Comparison of ENCODE assay signal across 9 mouse cellular contexts in genomic region chr4:129032133-129032962, GRCm38 (mm10). TPM values are rescaled to one million over a fixed set of nuclear protein-coding genes. Genes with fewer than 3 reads are reported as not detected.
DNase-seq lines count a peak whose midpoint lies in the region; ATAC-seq lines count a peak whose summit lies in the region.
"Had no signal": no experiment of that assay in that cellular context is flagged by ENCODE, and none has a peak within 500 bp of the region (broad histone marks: within the 10 kb centered on the region; RNA-seq: fewer than 3 reads in every experiment).

No protein-coding gene starts in this region.

- H3K36me3 ChIP-seq in heart, embryonic 14.5 days (ENCODE audit: control insufficient read depth, insufficient read depth, low read length), result no peaks in the 10 kb centered on the region
- no peaks in the 10 kb centered on the region for H3K36me3 ChIP-seq in limb, embryonic 13.5 days
- H3K36me3 ChIP-seq: midbrain, embryonic 12.5 days had no signal

- DNase-seq in heart, postnatal 25 days (ENCODE audit: low spot score), result no peak
- DNase-seq in CD8-positive naive resting alpha-beta T cell, adult 2 months (ENCODE audit: low read depth in 2 of 2, low spot score in 2 of 2), result peak; percentile 47 to 60
- DNase-seq in spleen, adult 18-20 months, result peak; percentile 54 to 60
- DNase-seq in cerebellum, postnatal 10 days, result no peak
- DNase-seq in left cerebral cortex, postnatal 4 days, result no peak
- DNase-seq in gastrocnemius, postnatal 4 days (ENCODE audit: low spot score in 2 of 2), result no peak

- peak overlapping the region; percentile 28; the same call in 1 of the 2 replicates for H3K9ac ChIP-seq in heart, embryonic 14.5 days (ENCODE audit: low read length)
- no peak overlapping the region for H3K9ac ChIP-seq in limb, embryonic 13.5 days
- H3K9ac ChIP-seq: midbrain, embryonic 12.5 days had no signal

- peak overlapping the region; percentile 52 for H3K4me2 ChIP-seq in heart, embryonic 14.5 days (ENCODE audit: low read length)
- peak overlapping the region; percentile 52 for H3K4me2 ChIP-seq in limb, embryonic 13.5 days (replicated peaks)
- H3K4me2 ChIP-seq: midbrain, embryonic 12.5 days had no signal

- no peaks in the 10 kb centered on the region for H3K9me3 ChIP-seq in heart, embryonic 14.5 days (ENCODE audit: control insufficient read depth, low read length)
- no peaks in the 10 kb centered on the region for H3K9me3 ChIP-seq in limb, embryonic 13.5 days
- H3K9me3 ChIP-seq: midbrain, embryonic 12.5 days had no signal

- H3K4me1 ChIP-seq in heart, embryonic 14.5 days (ENCODE audit: control insufficient read depth in 2 of 2, insufficient read depth in 2 of 2, low read length in 2 of 2), result peaks cover 24 to 25% of the 10 kb centered on the region in 2 experiments
- H3K4me1 ChIP-seq in limb, embryonic 13.5 days, result peaks cover 38% of the 10 kb centered on the region
- H3K4me1 ChIP-seq: midbrain, embryonic 12.5 days had no signal

- H3K27ac ChIP-seq in heart, embryonic 14.5 days (replicated peaks in 1 of 2; ENCODE audit: control insufficient read depth in 1 of 2, insufficient read depth in 1 of 2, low read depth in 2 of 2, low read length in 2 of 2), result peak overlapping the region; percentile 83 to 91
- H3K27ac ChIP-seq in limb, embryonic 13.5 days, result peak overlapping the region; percentile 87
- H3K27ac ChIP-seq: midbrain, embryonic 12.5 days had no signal

- intact Hi-C loops in heart, postnatal 25 days (cut with DNase I), result no loop called here
- intact Hi-C loops in left cerebral cortex, postnatal 4 days (cut with DNase I), result no loop called here

- 72% methylated on average over 11 of the region's 11 CpGs for WGBS in heart, embryonic 14.5 days
- WGBS in limb, embryonic 13.5 days, result 66% methylated on average over 11 of the region's 11 CpGs

- H3K27me3 ChIP-seq in heart, embryonic 14.5 days (ENCODE audit: control insufficient read depth, insufficient read depth, low read length), result no peaks in the 10 kb centered on the region
- H3K27me3 ChIP-seq in limb, embryonic 13.5 days, result no peaks in the 10 kb centered on the region

- no peak overlapping the region for H3K4me3 ChIP-seq in heart, embryonic 14.5 days (ENCODE audit: control insufficient read depth in 1 of 2, insufficient read depth in 1 of 2, low read depth in 1 of 2, low read length in 2 of 2)
- H3K4me3 ChIP-seq in limb, embryonic 13.5 days, result no peak overlapping the region
- H3K4me3 ChIP-seq: midbrain, embryonic 12.5 days had no signal

- ATAC-seq in heart, embryonic 14.5 days (ENCODE audit: insufficient number of reproducible peaks, insufficient read depth, low FRiP score, low read depth), result no peak
- ATAC-seq in limb, embryonic 13.5 days (ENCODE audit: low FRiP score, low read depth), result no peak

RNA-seq across cellular contexts. Expression of gene Rnf19b, which starts 25.7 kb away (rescaled TPM):
- 8.2 and 9.0 TPM in 2 replicates for polyA plus RNA-seq in heart, embryonic 14.5 days (2014; fragmentation: Nextera tagmentation; extraction: Ambion mirVana)
- total RNA-seq in heart, postnatal 25 days (2021), result 10 to 100 TPM; 21.8 to 21.9 TPM
- 8.5 and 10.2 TPM in 2 replicates for polyA plus RNA-seq in limb, embryonic 13.5 days (2015; fragmentation: Nextera tagmentation; extraction: Ambion mirVana)
- 100 to 1,000 TPM in 1 of 2 experiments, 10 to 100 TPM in 1; 97.9 to 102 TPM for total RNA-seq in left cerebral cortex, postnatal 4 days (2021)
- 10 to 100 TPM; 16.0 to 18.0 TPM for total RNA-seq in gastrocnemius, postnatal 4 days (2021)

RNA-seq across cellular contexts. Expression of gene Ak2, which starts 40.6 kb away (rescaled TPM):
- 126 and 129 TPM in 2 replicates for polyA plus RNA-seq in heart, embryonic 14.5 days (2014; fragmentation: Nextera tagmentation; extraction: Ambion mirVana)
- total RNA-seq in heart, postnatal 25 days (2021), result 10 to 100 TPM; 72.9 to 73.9 TPM
- 215 and 216 TPM in 2 replicates for polyA plus RNA-seq in limb, embryonic 13.5 days (2015; fragmentation: Nextera tagmentation; extraction: Ambion mirVana)
- total RNA-seq in left cerebral cortex, postnatal 4 days (2021), result 10 to 100 TPM; 33.5 to 33.8 TPM
- 10 to 100 TPM; 58.2 to 67.2 TPM for total RNA-seq in gastrocnemius, postnatal 4 days (2021)

Comparison
In these comparisons a context has a peak if more than half of its experiments do, and no peak if none do; other contexts are left out.
1. DNase-seq: peak in CD8-positive naive resting alpha-beta T cell, adult 2 months (2 of 2) and spleen, adult 18-20 months (2 of 2); none in heart, postnatal 25 days (single experiment), cerebellum, postnatal 10 days (0 of 2), left cerebral cortex, postnatal 4 days (single experiment) and gastrocnemius, postnatal 4 days (0 of 2).
2. RNA of gene Rnf19b, which starts 25.7 kb away (total RNA-seq): 97.9 to 102 TPM in left cerebral cortex, postnatal 4 days; 21.8 to 21.9 TPM in heart, postnatal 25 days and 16.0 to 18.0 TPM in gastrocnemius, postnatal 4 days; every median in the first group is over 4 times any median in the second.